Mouse (Mus musculus): ENCODE measurements at regions not wholly inside any gene's neighbourhood (a gene's known extent, or its start where the extent isn't known, plus 50 kb on each side); places are given as distances from the start of the nearest gene placed in this dataset.
A peak's percentile ranks its signal among the peaks of the same experiment; 100 is the strongest.

DNA sequence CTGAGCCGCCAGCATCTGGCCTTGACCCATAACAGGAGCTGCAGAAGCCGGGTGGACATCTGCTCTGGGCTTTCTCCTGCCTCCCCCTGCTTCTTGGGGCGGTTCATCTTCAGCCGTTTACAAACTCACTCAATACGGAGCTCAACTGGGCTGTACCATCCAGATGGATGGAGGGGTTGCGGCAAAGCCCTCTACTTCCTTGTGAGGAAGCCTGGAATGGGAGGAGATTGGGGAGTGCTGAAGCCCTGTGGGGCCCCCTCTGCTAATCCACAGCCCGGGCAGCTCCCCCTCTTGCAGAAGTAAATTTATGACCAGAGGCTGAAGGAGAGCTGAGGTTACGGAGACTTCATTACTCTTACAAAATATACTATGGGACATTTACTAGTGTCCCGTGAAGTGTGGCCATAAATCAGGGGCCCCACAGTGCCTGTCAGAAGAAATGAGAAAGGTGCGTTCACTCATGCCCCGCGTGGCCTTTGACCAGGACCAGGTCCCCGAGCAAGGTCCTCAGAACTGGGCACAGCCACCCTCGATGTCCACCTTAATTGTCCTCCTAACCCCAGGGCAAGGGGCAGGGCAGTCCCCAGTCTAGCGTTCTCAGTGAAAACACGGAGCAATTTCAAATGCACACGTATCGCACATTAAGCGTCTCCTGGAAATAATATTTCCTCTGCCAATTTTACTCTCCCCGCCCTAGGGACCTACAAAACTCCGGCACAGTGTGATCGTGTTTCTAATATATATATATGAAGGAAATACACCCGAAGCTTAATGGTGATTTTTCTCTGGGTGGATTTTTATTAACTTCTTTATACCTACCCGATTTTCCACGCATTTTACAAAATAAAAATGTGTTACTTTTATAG is 115.1 kb downstream of the Cdc5l start:
- Histone ChIP-seq H3K4me2 (replicated peaks) (no peak overlapping the region), H3K4me3 (no peak overlapping the region), H3K36me3 (no peaks in the 10 kb centered on the region), H3K27me3 (no peaks in the 10 kb centered on the region), H3K4me1 (peaks cover 2% of the 10 kb centered on the region; the same call in 1 of the 2 replicates), H3K9me3 (no peaks in the 10 kb centered on the region), H3K27ac (replicated peaks) (no peak overlapping the region), H3K9ac (replicated peaks) (no peak overlapping the region)
- WGBS, result 83% methylated on average over 25 of the region's 25 CpGs
- no peak for ATAC-seq (ENCODE audit: low FRiP score, low read depth)

DNA sequence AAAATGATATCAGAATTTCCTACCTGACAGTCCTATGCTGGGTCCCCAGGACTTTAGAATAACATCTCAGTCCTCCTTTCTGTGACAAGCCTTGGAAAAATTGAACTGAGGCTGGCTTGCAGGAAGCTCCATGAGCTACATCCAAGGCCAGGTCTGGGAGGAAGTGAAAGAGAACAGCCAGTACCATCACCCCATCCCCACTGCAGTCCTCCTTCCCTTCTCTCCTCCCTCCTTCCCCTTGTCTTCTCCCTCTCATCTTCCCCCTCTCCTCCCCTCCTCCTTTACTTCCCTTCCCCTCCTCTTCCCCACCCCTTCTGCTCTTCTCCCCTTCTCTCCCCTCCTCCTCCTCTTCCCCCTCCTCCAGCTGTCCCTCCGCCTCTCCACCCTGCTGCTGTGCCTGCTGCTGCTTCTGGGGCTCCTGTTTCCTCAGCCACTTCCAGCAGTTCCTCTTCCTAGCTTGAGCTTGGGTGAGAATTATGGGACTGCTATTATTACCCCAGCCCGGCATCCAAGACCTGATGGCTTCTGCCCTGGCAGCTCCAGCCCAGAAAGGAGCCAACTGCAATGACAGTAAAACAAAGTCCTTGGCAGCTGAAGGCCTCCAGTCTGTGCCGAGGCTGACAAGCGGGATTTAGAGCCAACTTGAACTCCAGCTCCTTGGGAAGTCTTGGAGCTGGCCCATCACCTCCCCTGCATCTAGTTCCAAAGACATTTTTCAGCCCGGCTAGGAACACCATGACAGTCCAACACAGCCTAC is 120.8 kb downstream of the Cdc5l start:
- no peaks in the 10 kb centered on the region for H3K4me1 ChIP-seq
- no peak overlapping the region for H3K4me3 ChIP-seq
- 0 out of 2 replicates have a peak, but pooled peaks cover 5% of the 10 kb centered on the region for H3K9me3 ChIP-seq
- no peak overlapping the region for H3K4me2 ChIP-seq (replicated peaks)
- no peak overlapping the region for H3K9ac ChIP-seq (replicated peaks)
- H3K27ac ChIP-seq (replicated peaks), result no peak overlapping the region
- H3K27me3 ChIP-seq, result no peaks in the 10 kb centered on the region
- no peaks in the 10 kb centered on the region for H3K36me3 ChIP-seq
- WGBS, result 79% methylated on average over 5 of the region's 5 CpGs
- no peak for ATAC-seq (ENCODE audit: low FRiP score, low read depth)

DNA sequence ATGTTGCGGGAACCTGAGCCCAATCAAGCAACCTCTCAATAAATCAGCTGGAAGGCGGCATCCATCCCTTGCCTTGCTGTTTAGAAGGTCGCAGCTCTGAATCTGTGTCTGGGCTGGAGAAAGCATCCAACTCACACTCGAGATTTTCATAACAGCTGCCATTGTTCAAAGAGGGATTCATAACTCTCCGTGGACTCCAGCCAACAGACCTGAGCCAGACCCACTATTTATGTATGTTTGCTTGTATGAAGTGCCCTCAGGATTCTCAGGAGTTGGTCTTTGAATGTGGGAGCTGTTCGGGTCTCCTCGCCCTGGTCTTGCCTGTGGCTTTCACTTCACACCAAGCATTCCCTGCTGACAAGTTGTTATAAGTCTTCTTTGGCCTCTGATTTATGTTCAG is 127.0 kb downstream of the Cdc5l start:
- Histone ChIP-seq H3K27ac (replicated peaks) (no peak overlapping the region), H3K36me3 (no peaks in the 10 kb centered on the region), H3K9me3 (0 out of 2 replicates have a peak, but pooled peaks cover 5% of the 10 kb centered on the region), H3K4me3 (no peak overlapping the region), H3K9ac (replicated peaks) (no peak overlapping the region), H3K4me1 (no peaks in the 10 kb centered on the region), H3K27me3 (no peaks in the 10 kb centered on the region), H3K4me2 (replicated peaks) (no peak overlapping the region)
- ATAC-seq (ENCODE audit: low FRiP score, low read depth), result no peak
- 82% methylated on average over 7 of the region's 7 CpGs for WGBS

DNA sequence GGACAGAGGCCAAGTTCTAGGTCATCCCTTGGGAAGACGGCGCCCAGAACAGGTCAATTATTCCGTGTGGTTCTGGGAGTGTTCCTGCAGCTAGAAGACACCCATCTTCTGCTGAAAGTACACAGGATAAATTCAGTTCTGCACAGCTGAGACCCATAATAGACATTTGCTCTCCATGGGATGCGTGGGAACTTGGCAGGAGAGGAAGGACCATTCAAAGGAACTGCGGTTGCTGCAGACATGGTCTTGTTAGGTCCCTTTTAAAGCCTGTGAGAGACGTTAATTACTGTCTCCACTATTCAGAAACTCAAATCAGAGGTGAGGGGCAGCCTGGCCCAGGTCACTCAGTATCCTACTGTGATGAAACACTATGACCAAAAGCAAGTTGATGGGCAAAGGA is 130.4 kb downstream of the Cdc5l start:
- no peak overlapping the region for H3K4me2 ChIP-seq (replicated peaks)
- H3K9me3 ChIP-seq, result no peaks in the 10 kb centered on the region
- no peaks in the 10 kb centered on the region for H3K36me3 ChIP-seq
- 81% methylated on average over 6 of the region's 6 CpGs for WGBS
- H3K4me3 ChIP-seq, result no peak overlapping the region
- no peak for ATAC-seq (ENCODE audit: low FRiP score, low read depth)
- H3K9ac ChIP-seq (replicated peaks), result no peak overlapping the region
- H3K27ac ChIP-seq (replicated peaks), result no peak overlapping the region
- H3K4me1 ChIP-seq, result peaks cover 4% of the 10 kb centered on the region; the same call in 1 of the 2 replicates
- H3K27me3 ChIP-seq, result no peaks in the 10 kb centered on the region

DNA sequence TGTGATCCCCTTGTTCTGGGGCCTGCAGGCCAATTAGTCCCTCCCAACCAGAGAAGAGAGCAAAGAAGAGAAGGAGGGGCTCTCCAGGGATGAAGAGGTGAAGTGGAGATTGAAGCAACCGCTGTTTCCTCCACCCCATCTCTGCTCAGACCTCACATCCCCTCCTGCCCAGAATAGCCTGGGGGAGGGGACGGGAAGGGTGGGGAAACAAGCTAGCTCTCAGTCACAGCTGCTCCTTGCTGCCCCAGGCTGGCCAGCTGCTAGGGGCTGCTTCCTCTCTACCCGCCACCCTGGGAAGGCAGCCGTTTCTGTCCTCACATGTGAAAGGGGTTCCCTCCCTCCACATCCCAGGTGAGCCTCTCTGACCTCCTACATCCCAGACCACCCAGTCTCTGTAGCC is 135.2 kb downstream of the Cdc5l start:
- Histone ChIP-seq H3K4me2 (replicated peaks) (no peak overlapping the region), H3K4me1 (peaks cover 6% of the 10 kb centered on the region; the same call in 1 of the 2 replicates), H3K9ac (replicated peaks) (no peak overlapping the region), H3K9me3 (no peaks in the 10 kb centered on the region), H3K4me3 (no peak overlapping the region), H3K27me3 (no peaks in the 10 kb centered on the region), H3K27ac (replicated peaks) (no peak overlapping the region), H3K36me3 (no peaks in the 10 kb centered on the region)
- ATAC-seq (ENCODE audit: low FRiP score, low read depth), result peak; percentile 44
- 42% methylated on average over 4 of the region's 4 CpGs for WGBS

DNA sequence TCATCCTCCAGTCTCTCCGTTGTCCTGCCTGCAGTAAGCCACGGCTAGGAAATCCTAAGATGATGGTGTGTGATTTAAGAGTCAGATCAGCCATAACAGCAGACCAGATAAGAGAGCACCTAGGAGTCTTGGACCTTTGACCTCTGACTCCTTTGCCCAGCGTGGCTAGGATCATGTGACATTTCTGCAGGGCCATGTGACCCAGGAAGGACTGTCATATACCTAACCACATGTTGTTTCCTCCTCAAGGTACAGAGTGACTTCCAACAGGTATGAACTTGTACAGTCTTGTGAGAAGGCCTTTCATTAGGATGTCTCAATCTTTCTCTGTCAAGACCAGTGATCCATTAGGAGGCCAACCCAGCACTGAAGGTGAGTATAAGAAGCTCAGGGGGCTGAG is 135.7 kb downstream of the Cdc5l start:
- Histone ChIP-seq H3K4me3 (no peak overlapping the region), H3K9ac (replicated peaks) (no peak overlapping the region), H3K27ac (replicated peaks) (no peak overlapping the region), H3K27me3 (no peaks in the 10 kb centered on the region), H3K4me2 (replicated peaks) (no peak overlapping the region), H3K4me1 (peaks cover 6% of the 10 kb centered on the region; the same call in 1 of the 2 replicates), H3K36me3 (no peaks in the 10 kb centered on the region), H3K9me3 (no peaks in the 10 kb centered on the region)
- ATAC-seq (ENCODE audit: low FRiP score, low read depth), result no peak
- 85% methylated on average over 3 of the region's 3 CpGs for whole genome bisulfite sequencing

DNA sequence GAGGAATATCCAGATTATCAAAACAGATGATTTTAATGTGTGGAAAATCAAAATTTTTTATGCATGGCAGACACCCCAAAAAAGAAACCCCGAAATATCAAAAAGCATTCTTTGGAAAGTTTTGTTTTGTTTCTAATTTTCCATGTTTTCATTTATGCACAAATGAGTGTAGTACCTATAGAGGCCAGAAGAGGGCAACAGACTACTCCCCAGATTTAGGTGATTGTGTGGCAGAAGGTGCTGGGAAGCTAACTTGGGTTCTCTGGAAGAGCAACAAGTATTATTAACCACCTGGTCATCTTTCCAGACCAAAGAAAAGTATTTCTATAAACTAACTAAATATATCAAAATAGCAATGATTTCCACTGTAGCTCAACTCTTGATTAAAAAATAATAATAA is 137.2 kb downstream of the Cdc5l start:
- 68% methylated on average over 1 of the region's 1 CpGs for WGBS
- no peak overlapping the region for H3K9ac ChIP-seq (replicated peaks)
- no peaks in the 10 kb centered on the region for H3K9me3 ChIP-seq
- no peak overlapping the region for H3K4me2 ChIP-seq (replicated peaks)
- H3K4me1 ChIP-seq, result peaks cover 6% of the 10 kb centered on the region; the same call in 1 of the 2 replicates
- no peaks in the 10 kb centered on the region for H3K36me3 ChIP-seq
- no peak for ATAC-seq (ENCODE audit: low FRiP score, low read depth)
- no peak overlapping the region for H3K4me3 ChIP-seq
- no peak overlapping the region for H3K27ac ChIP-seq (replicated peaks)
- H3K27me3 ChIP-seq, result no peaks in the 10 kb centered on the region

DNA sequence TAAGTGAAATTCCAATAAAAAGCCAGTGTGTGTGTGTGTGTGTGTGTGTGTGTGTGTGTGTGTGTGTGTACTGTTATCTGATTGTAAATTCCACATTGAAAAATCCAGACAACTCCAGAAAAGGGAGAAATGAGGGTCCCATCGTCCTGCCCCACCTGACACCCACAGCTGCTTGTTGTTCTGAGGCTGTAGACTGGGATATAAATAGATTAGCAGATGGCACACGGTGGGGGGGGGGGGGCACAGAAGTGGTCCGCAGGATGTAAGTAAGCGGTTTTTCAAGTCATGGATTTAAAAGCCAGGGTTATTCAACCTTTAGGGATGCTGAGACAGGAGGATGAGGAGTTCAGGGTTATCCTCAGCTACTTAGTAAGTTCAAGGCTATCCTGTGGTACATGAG is 138.7 kb downstream of the Cdc5l start:
- no peak overlapping the region for H3K4me2 ChIP-seq (replicated peaks)
- H3K27ac ChIP-seq (replicated peaks), result no peak overlapping the region
- 75% methylated on average over 4 of the region's 4 CpGs for WGBS
- H3K9me3 ChIP-seq, result no peaks in the 10 kb centered on the region
- peaks cover 6% of the 10 kb centered on the region; the same call in 1 of the 2 replicates for H3K4me1 ChIP-seq
- H3K4me3 ChIP-seq, result no peak overlapping the region
- no peaks in the 10 kb centered on the region for H3K36me3 ChIP-seq
- ATAC-seq (ENCODE audit: low FRiP score, low read depth), result no peak
- no peaks in the 10 kb centered on the region for H3K27me3 ChIP-seq
- no peak overlapping the region for H3K9ac ChIP-seq (replicated peaks)

DNA sequence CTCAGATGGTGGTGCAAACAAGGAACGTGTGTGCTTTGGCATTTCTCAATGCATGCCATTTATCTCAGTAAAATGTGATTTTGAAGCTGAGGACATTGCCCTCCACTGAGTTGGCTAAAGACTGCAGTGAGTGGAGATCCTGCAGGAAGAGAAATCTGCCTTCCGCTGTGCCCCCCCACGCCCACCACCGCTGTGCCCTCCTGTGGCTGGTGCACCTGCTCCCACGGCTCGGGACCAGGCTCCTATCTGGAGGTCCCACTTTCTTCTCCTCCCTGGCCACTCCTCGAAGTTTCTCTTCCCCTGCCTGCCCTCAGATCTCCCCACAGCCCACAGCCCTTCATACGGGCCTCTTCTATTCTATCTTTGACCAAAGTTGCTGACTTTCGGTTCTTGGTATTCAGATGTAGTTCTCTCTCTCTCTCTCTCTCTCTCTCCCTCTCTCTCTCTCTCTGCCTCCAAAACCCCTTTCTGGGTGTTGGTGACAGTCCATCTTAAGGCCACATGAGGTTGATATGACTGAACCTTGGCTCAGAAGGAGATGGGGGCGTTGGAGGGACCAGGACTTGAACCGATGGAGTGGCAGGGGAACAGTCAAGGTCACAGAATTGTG is 139.2 kb downstream of the Cdc5l start:
- no peaks in the 10 kb centered on the region for H3K27me3 ChIP-seq
- H3K4me3 ChIP-seq, result no peak overlapping the region
- no peak overlapping the region for H3K4me2 ChIP-seq (replicated peaks)
- no peaks in the 10 kb centered on the region for H3K36me3 ChIP-seq
- no peaks in the 10 kb centered on the region for H3K9me3 ChIP-seq
- H3K4me1 ChIP-seq, result peaks cover 6% of the 10 kb centered on the region; the same call in 1 of the 2 replicates
- H3K9ac ChIP-seq (replicated peaks), result no peak overlapping the region
- H3K27ac ChIP-seq (replicated peaks), result no peak overlapping the region
- WGBS, result 84% methylated on average over 11 of the region's 11 CpGs
- ATAC-seq (ENCODE audit: low FRiP score, low read depth), result no peak

DNA sequence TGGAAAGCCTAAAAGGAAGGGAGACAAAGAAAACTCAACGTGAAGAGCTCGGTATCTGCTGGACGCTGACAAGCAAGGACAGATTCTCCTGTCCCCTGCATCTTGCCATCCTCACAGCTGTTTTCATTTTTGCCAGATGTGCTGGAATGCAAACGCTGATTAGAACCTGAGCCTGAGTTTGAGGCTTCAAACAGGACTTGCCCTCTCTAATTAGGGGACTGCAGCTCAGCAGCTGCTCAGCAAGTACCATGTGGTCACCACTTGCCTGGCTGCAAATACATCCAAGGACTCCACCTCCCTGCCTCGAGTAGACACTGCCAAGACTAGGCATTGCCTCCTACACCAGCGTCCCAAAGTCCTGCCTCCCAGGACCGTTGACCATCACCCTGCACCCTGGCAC is 140.7 kb downstream of the Cdc5l start:
- Histone ChIP-seq H3K9me3 (no peaks in the 10 kb centered on the region), H3K27ac (replicated peaks) (no peak overlapping the region), H3K4me3 (no peak overlapping the region), H3K4me2 (replicated peaks) (no peak overlapping the region), H3K27me3 (no peaks in the 10 kb centered on the region), H3K9ac (replicated peaks) (no peak overlapping the region), H3K36me3 (no peaks in the 10 kb centered on the region), H3K4me1 (no peaks in the 10 kb centered on the region)
- WGBS, result 81% methylated on average over 7 of the region's 7 CpGs
- ATAC-seq (ENCODE audit: low FRiP score, low read depth), result no peak

DNA sequence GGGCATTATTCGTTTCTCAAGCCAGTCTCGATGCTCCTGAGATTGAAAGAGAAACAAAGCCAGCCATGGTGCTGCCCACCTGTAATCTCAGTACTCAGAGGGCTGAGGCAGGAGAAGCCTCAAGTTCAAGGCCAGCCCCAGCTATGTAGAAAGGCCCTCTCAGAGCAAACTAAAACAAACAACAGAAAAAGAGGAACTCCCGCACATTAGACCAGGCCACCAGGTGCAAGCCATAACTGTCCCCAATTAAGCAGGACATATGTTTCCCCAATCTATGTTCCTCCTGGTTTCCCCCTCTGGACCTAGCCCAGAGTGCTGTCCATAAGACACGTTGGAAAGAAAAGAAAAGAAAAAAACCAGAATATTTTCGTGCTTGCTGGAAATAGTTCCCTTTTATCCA is 142.5 kb downstream of the Cdc5l start:
- WGBS, result 70% methylated on average over 5 of the region's 5 CpGs
- Histone ChIP-seq H3K27ac (replicated peaks) (no peak overlapping the region), H3K9ac (replicated peaks) (no peak overlapping the region), H3K9me3 (no peaks in the 10 kb centered on the region), H3K36me3 (no peaks in the 10 kb centered on the region), H3K4me2 (replicated peaks) (no peak overlapping the region), H3K27me3 (no peaks in the 10 kb centered on the region), H3K4me3 (no peak overlapping the region), H3K4me1 (no peaks in the 10 kb centered on the region)
- no peak for ATAC-seq (ENCODE audit: low FRiP score, low read depth)

DNA sequence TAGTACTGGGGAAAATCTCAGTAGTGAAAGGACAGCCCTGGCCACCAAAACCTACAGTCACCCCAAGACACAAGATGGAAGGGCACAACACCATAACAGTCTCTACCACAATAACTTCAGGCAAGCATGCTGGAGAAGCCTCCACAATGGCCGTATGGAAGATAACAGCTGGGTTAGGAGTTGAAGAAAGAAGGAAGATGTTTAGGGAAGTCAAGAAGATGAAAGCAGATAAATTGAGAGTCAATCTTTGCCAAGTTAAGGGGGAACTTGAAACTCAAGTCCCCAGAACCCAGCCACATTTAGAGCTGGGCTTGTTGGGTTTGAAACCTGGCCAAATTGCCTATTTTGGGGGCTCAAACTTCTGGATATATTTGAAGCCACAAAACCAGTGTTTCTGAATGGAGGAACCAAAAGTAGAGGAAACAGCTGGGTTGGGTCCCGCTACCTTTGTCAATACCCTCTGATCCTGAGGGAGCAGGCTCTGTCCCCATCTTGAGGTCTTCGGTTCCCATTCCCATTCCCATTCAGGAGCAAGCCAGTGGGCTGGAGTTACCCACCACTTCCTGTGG is 147.8 kb downstream of the Cdc5l start:
- Histone ChIP-seq H3K27me3 (no peaks in the 10 kb centered on the region), H3K9me3 (no peaks in the 10 kb centered on the region), H3K4me3 (no peak overlapping the region), H3K4me2 (replicated peaks) (no peak overlapping the region), H3K36me3 (no peaks in the 10 kb centered on the region), H3K4me1 (no peaks in the 10 kb centered on the region), H3K9ac (replicated peaks) (no peak overlapping the region), H3K27ac (replicated peaks) (no peak overlapping the region)
- no peak for ATAC-seq (ENCODE audit: low FRiP score, low read depth)
- 93% methylated on average over 3 of the region's 3 CpGs for WGBS
